ENCODE assay signal across 26 mouse cellular contexts in the genomic region with DNA sequence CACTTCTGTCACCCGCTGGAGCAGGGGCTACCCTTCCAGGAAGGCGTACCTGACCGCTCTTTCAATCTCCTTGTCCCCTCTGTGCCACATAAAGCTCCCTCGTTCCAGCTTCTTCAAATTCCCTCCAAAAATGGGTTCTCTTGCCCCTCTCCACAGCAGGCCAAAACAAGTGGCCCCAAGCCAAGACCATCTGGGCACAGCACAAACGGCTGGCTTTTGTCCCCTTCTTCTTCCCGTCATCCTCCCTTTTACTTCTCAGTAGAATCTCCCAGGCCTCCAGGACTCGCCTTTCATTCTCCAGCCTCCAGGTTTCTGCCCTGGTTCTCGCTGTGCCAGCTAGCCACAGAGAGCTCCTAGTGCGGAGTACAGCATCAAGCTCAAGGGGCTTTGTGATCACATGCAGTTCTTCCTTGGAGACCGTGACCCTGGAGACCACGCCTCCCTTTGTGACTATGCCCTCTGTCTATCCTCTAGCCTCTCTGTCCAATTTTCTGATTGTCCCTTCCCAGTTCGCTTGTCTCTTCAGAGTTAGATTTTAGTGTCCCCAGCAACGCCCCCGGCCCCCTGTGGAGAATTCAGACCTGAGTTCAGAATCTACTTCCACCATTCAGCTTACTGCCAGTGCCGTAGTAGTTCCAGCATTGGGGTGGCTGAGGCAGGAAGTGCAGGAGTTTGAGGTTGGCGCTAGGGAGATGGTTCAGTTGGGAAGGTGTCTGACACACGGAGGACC. TPM values are rescaled to one million over a fixed set of nuclear protein-coding genes. Genes with fewer than 3 reads are reported as not detected.
DNase-seq lines count a peak whose midpoint lies in the region; ATAC-seq lines count a peak whose summit lies in the region.
"Had no signal": no experiment of that assay in that cellular context is flagged by ENCODE, and none has a peak within 500 bp of the region (broad histone marks: within the 10 kb centered on the region; RNA-seq: fewer than 3 reads in every experiment).

No protein-coding gene starts in this region.

- in situ Hi-C loops in ES-E14 (cut with MboI; ENCODE audit: low sequenced_read_pairs in 2 of 2, unreplicated experiment in 2 of 2) = loop anchor here in 1 of 2 experiments (10.0 kb wide), 1 partner anchor 113 kb away; no protein-coding TSS in a partner anchor

- no peaks in the 10 kb centered on the region for H3K9me3 ChIP-seq in forebrain, embryonic 11.5 days (ENCODE audit: control insufficient read depth, low read length)
- no peaks in the 10 kb centered on the region for H3K9me3 ChIP-seq in forebrain, embryonic 12.5 days
- H3K9me3 ChIP-seq in midbrain, embryonic 11.5 days (ENCODE audit: control insufficient read depth, low read length) = no peaks in the 10 kb centered on the region
- no peaks in the 10 kb centered on the region for H3K9me3 ChIP-seq in midbrain, embryonic 15.5 days
- no peaks in the 10 kb centered on the region for H3K9me3 ChIP-seq in ES-E14 (ENCODE audit: control insufficient read depth, insufficient read depth, low read depth, low read length)
- H3K9me3 ChIP-seq in forebrain, embryonic 14.5 days (replicated peaks; ENCODE audit: control insufficient read depth, low read length) = no peaks in the 10 kb centered on the region
- H3K9me3 ChIP-seq: heart, embryonic 15.5 days; limb, embryonic 12.5 days; liver, embryonic 13.5 days; lung, embryonic 15.5 days; midbrain, embryonic 12.5 days had no signal

- H3K4me3 ChIP-seq in forebrain, embryonic 11.5 days (ENCODE audit: low read depth, low read length) = no peak overlapping the region
- H3K4me3 ChIP-seq in forebrain, embryonic 12.5 days (replicated peaks) = no peak overlapping the region
- H3K4me3 ChIP-seq in midbrain, embryonic 11.5 days (ENCODE audit: low read depth, low read length) = no peak overlapping the region
- no peak overlapping the region for H3K4me3 ChIP-seq in midbrain, embryonic 15.5 days
- H3K4me3 ChIP-seq in ES-E14 (ENCODE audit: insufficient read depth in 1 of 2, low read depth in 1 of 2, low read length in 2 of 2, poor library complexity in 1 of 2, severe bottlenecking in 1 of 2) = peak overlapping the region; percentile 1 to 36; a peak in 2 of 4 replicates
- H3K4me3 ChIP-seq in forebrain, embryonic 14.5 days (ENCODE audit: low read depth, low read length) = no peak overlapping the region
- H3K4me3 ChIP-seq: heart, embryonic 15.5 days; limb, embryonic 12.5 days; liver, embryonic 13.5 days; lung, embryonic 15.5 days; midbrain, embryonic 12.5 days had no signal

- no peaks in the 10 kb centered on the region for H3K36me3 ChIP-seq in forebrain, embryonic 11.5 days (ENCODE audit: control insufficient read depth, insufficient read depth, low read length)
- no peaks in the 10 kb centered on the region for H3K36me3 ChIP-seq in forebrain, embryonic 12.5 days (replicated peaks)
- no peaks in the 10 kb centered on the region for H3K36me3 ChIP-seq in midbrain, embryonic 11.5 days (ENCODE audit: control insufficient read depth, insufficient read depth, low read length)
- H3K36me3 ChIP-seq in midbrain, embryonic 15.5 days (replicated peaks) = no peaks in the 10 kb centered on the region
- H3K36me3 ChIP-seq in ES-E14 (ENCODE audit: control insufficient read depth, insufficient read depth, low read length, poor library complexity, severe bottlenecking) = no peaks in the 10 kb centered on the region
- no peaks in the 10 kb centered on the region for H3K36me3 ChIP-seq in forebrain, embryonic 14.5 days (ENCODE audit: control insufficient read depth, insufficient read depth, low read length)
- H3K36me3 ChIP-seq: heart, embryonic 15.5 days; limb, embryonic 12.5 days; liver, embryonic 13.5 days; lung, embryonic 15.5 days; midbrain, embryonic 12.5 days had no signal

- DNase-seq in forebrain, embryonic 11.5 days (ENCODE audit: low spot score) = no peak
- peak; percentile 76 for DNase-seq in midbrain, embryonic 11.5 days (ENCODE audit: low spot score, missing footprints)
- no peak for DNase-seq in ES-E14 (ENCODE audit: low read depth, low spot score)
- peak; percentile 20 for DNase-seq in forebrain, embryonic 14.5 days (ENCODE audit: low spot score)
- no peak for DNase-seq in right cerebral cortex, adult 2 months (ENCODE audit: low spot score in 2 of 2)
- no peak for DNase-seq in frontal cortex, postnatal 36 days (ENCODE audit: low spot score in 2 of 2)
- DNase-seq: adrenal gland, postnatal 14 days; B cell, adult 2 months; cerebellum, adult 11-12 months; gastrocnemius, postnatal 36 days; kidney, postnatal 4 days; liver, embryonic 13.5 days; lung, postnatal 4 days; thymus, postnatal 4 days had no signal

- peak overlapping the region; percentile 24; the same call in 1 of the 2 replicates for H3K9ac ChIP-seq in forebrain, embryonic 11.5 days (ENCODE audit: low read length)
- no peak overlapping the region for H3K9ac ChIP-seq in forebrain, embryonic 12.5 days
- H3K9ac ChIP-seq in midbrain, embryonic 11.5 days (ENCODE audit: low read length) = no peak overlapping the region
- no peak overlapping the region for H3K9ac ChIP-seq in midbrain, embryonic 15.5 days
- H3K9ac ChIP-seq in ES-E14 (ENCODE audit: insufficient read depth, low read depth, low read length, poor library complexity, severe bottlenecking) = no peak overlapping the region; the same call in 1 of the 2 replicates
- H3K9ac ChIP-seq in forebrain, embryonic 14.5 days (ENCODE audit: low read length) = no peak overlapping the region
- H3K9ac ChIP-seq: heart, embryonic 15.5 days; limb, embryonic 12.5 days; liver, embryonic 13.5 days; lung, embryonic 15.5 days; midbrain, embryonic 12.5 days had no signal

- H3K4me2 ChIP-seq in forebrain, embryonic 11.5 days (ENCODE audit: low read depth, low read length, severe bottlenecking) = no peak overlapping the region
- no peak overlapping the region for H3K4me2 ChIP-seq in forebrain, embryonic 12.5 days
- no peak overlapping the region for H3K4me2 ChIP-seq in midbrain, embryonic 11.5 days
- no peak overlapping the region for H3K4me2 ChIP-seq in midbrain, embryonic 15.5 days
- H3K4me2 ChIP-seq in forebrain, embryonic 14.5 days (ENCODE audit: low read length) = no peak overlapping the region
- H3K4me2 ChIP-seq: heart, embryonic 15.5 days; limb, embryonic 12.5 days; liver, embryonic 13.5 days; lung, embryonic 15.5 days; midbrain, embryonic 12.5 days had no signal

- ATAC-seq in forebrain, embryonic 11.5 days (replicated peaks; ENCODE audit: low FRiP score) = no peak
- no peak for ATAC-seq in forebrain, embryonic 12.5 days (ENCODE audit: low FRiP score)
- no peak for ATAC-seq in midbrain, embryonic 11.5 days (ENCODE audit: low FRiP score)
- no peak for ATAC-seq in midbrain, embryonic 15.5 days (replicated peaks)
- no peak for ATAC-seq in forebrain, embryonic 14.5 days
- ATAC-seq: intestine, embryonic 16.5 days; Patski had no signal

- WGBS in forebrain, embryonic 11.5 days = 73% methylated on average over 17 of the region's 17 CpGs
- WGBS in forebrain, embryonic 12.5 days = 74% methylated on average over 17 of the region's 17 CpGs
- 66% methylated on average over 17 of the region's 17 CpGs for WGBS in midbrain, embryonic 11.5 days
- 66% methylated on average over 17 of the region's 17 CpGs for WGBS in midbrain, embryonic 15.5 days
- 68% methylated on average over 17 of the region's 17 CpGs for WGBS in forebrain, embryonic 14.5 days

- H3K27ac ChIP-seq in forebrain, embryonic 11.5 days (ENCODE audit: low read depth, low read length) = no peak overlapping the region
- no peak overlapping the region for H3K27ac ChIP-seq in forebrain, embryonic 12.5 days
- no peak overlapping the region for H3K27ac ChIP-seq in midbrain, embryonic 11.5 days (ENCODE audit: low read depth, low read length)
- no peak overlapping the region for H3K27ac ChIP-seq in midbrain, embryonic 15.5 days
- no peak overlapping the region for H3K27ac ChIP-seq in ES-E14 (ENCODE audit: insufficient read depth, low read depth, low read length, poor library complexity, severe bottlenecking)
- no peak overlapping the region for H3K27ac ChIP-seq in forebrain, embryonic 14.5 days (ENCODE audit: low read depth, low read length)
- H3K27ac ChIP-seq: heart, embryonic 15.5 days; limb, embryonic 12.5 days; liver, embryonic 13.5 days; lung, embryonic 15.5 days; midbrain, embryonic 12.5 days had no signal

- H3K4me1 ChIP-seq in forebrain, embryonic 11.5 days (replicated peaks; ENCODE audit: control insufficient read depth, insufficient read depth, low read length) = no peaks in the 10 kb centered on the region
- peaks cover 7% of the 10 kb centered on the region for H3K4me1 ChIP-seq in forebrain, embryonic 12.5 days
- no peaks in the 10 kb centered on the region for H3K4me1 ChIP-seq in midbrain, embryonic 11.5 days (ENCODE audit: control insufficient read depth, insufficient read depth, low read length)
- peaks cover 2% of the 10 kb centered on the region; the same call in 1 of the 2 replicates for H3K4me1 ChIP-seq in midbrain, embryonic 15.5 days
- peaks cover 12 to 22% of the 10 kb centered on the region in 2 experiments; a peak in 3 of 4 replicates for H3K4me1 ChIP-seq in ES-E14 (ENCODE audit: control insufficient read depth in 2 of 2, insufficient read depth in 2 of 2, low read length in 2 of 2, poor library complexity in 1 of 2)
- H3K4me1 ChIP-seq in forebrain, embryonic 14.5 days (ENCODE audit: control insufficient read depth, insufficient read depth, low read length) = no peaks in the 10 kb centered on the region
- H3K4me1 ChIP-seq: lung, embryonic 15.5 days had no signal

- H3K27me3 ChIP-seq in forebrain, embryonic 11.5 days (ENCODE audit: control insufficient read depth, insufficient read depth, low read length) = no peaks in the 10 kb centered on the region
- H3K27me3 ChIP-seq in forebrain, embryonic 12.5 days = no peaks in the 10 kb centered on the region
- H3K27me3 ChIP-seq in midbrain, embryonic 11.5 days (ENCODE audit: control insufficient read depth, insufficient read depth, low read length) = no peaks in the 10 kb centered on the region
- no peaks in the 10 kb centered on the region for H3K27me3 ChIP-seq in midbrain, embryonic 15.5 days (replicated peaks)
- H3K27me3 ChIP-seq in forebrain, embryonic 14.5 days (replicated peaks; ENCODE audit: control insufficient read depth, insufficient read depth, low read length) = no peaks in the 10 kb centered on the region
- H3K27me3 ChIP-seq: heart, embryonic 15.5 days; limb, embryonic 12.5 days; liver, embryonic 13.5 days; lung, embryonic 15.5 days; midbrain, embryonic 12.5 days; Patski had no signal

RNA-seq across cellular contexts. Expression of a gene that starts 5.6 kb away (rescaled TPM):
- polyA plus RNA-seq in forebrain, embryonic 11.5 days (2014; fragmentation: Nextera tagmentation; extraction: Ambion mirVana) = 47.0 and 47.1 TPM in 2 replicates
- 38.6 and 44.2 TPM in 2 replicates for polyA plus RNA-seq in forebrain, embryonic 12.5 days (2016; fragmentation: Nextera tagmentation; extraction: Ambion mirVana)
- polyA plus RNA-seq in midbrain, embryonic 11.5 days (2014; fragmentation: Nextera tagmentation; extraction: Ambion mirVana) = 35.5 and 40.8 TPM in 2 replicates
- 35.8 and 39.3 TPM in 2 replicates for polyA plus RNA-seq in midbrain, embryonic 15.5 days (2015; fragmentation: Nextera tagmentation; extraction: Ambion mirVana)
- total RNA-seq in ES-E14 (2012; rRNA removed) = 47.9 and 57.7 TPM in 2 replicates
- 28.3 and 37.0 TPM in 2 replicates for polyA plus RNA-seq in forebrain, embryonic 14.5 days (2014; fragmentation: Nextera tagmentation; extraction: Ambion mirVana)

RNA-seq across cellular contexts. Expression of a gene that starts 7.4 kb away (rescaled TPM):
- not detected in 2 replicates for polyA plus RNA-seq in forebrain, embryonic 11.5 days (2014; fragmentation: Nextera tagmentation; extraction: Ambion mirVana)
- polyA plus RNA-seq in forebrain, embryonic 12.5 days (2016; fragmentation: Nextera tagmentation; extraction: Ambion mirVana) = not detected in 2 replicates
- polyA plus RNA-seq in midbrain, embryonic 11.5 days (2014; fragmentation: Nextera tagmentation; extraction: Ambion mirVana) = not detected in 2 replicates
- 2.3 TPM in 1 of 2 replicates, not detected in the other for polyA plus RNA-seq in midbrain, embryonic 15.5 days (2015; fragmentation: Nextera tagmentation; extraction: Ambion mirVana)
- not detected in 2 replicates for total RNA-seq in ES-E14 (2012; rRNA removed)
- polyA plus RNA-seq in forebrain, embryonic 14.5 days (2014; fragmentation: Nextera tagmentation; extraction: Ambion mirVana) = not detected in 2 replicates
- total RNA-seq: hematopoietic stem cell, adult 5-6 weeks had no signal
- polyA plus RNA-seq: embryonic facial prominence, embryonic 11.5 days; frontal cortex, adult 2 months; heart, embryonic 15.5 days; kidney, embryonic 14.5 days; liver, embryonic 13.5 days; lung, embryonic 15.5 days; Patski had no signal

RNA-seq across cellular contexts. Expression of a gene that starts 26.7 kb away (rescaled TPM):
- 139 and 144 TPM in 2 replicates for polyA plus RNA-seq in forebrain, embryonic 11.5 days (2014; fragmentation: Nextera tagmentation; extraction: Ambion mirVana)
- 132 and 142 TPM in 2 replicates for polyA plus RNA-seq in forebrain, embryonic 12.5 days (2016; fragmentation: Nextera tagmentation; extraction: Ambion mirVana)
- 137 and 144 TPM in 2 replicates for polyA plus RNA-seq in midbrain, embryonic 11.5 days (2014; fragmentation: Nextera tagmentation; extraction: Ambion mirVana)
- 120 and 121 TPM in 2 replicates for polyA plus RNA-seq in midbrain, embryonic 15.5 days (2015; fragmentation: Nextera tagmentation; extraction: Ambion mirVana)
- 208 and 250 TPM in 2 replicates for total RNA-seq in ES-E14 (2012; rRNA removed)
- polyA plus RNA-seq in forebrain, embryonic 14.5 days (2014; fragmentation: Nextera tagmentation; extraction: Ambion mirVana) = 133 and 140 TPM in 2 replicates

RNA-seq across cellular contexts. Expression of a gene that starts 35.9 kb away (rescaled TPM):
- polyA plus RNA-seq in forebrain, embryonic 11.5 days (2014; fragmentation: Nextera tagmentation; extraction: Ambion mirVana) = 69.1 and 69.4 TPM in 2 replicates
- 57.4 and 65.2 TPM in 2 replicates for polyA plus RNA-seq in forebrain, embryonic 12.5 days (2016; fragmentation: Nextera tagmentation; extraction: Ambion mirVana)
- polyA plus RNA-seq in midbrain, embryonic 11.5 days (2014; fragmentation: Nextera tagmentation; extraction: Ambion mirVana) = 70.9 and 75.4 TPM in 2 replicates
- 69.2 and 75.5 TPM in 2 replicates for polyA plus RNA-seq in midbrain, embryonic 15.5 days (2015; fragmentation: Nextera tagmentation; extraction: Ambion mirVana)
- total RNA-seq in ES-E14 (2012; rRNA removed) = 39.1 and 59.4 TPM in 2 replicates
- 71.1 and 78.0 TPM in 2 replicates for polyA plus RNA-seq in forebrain, embryonic 14.5 days (2014; fragmentation: Nextera tagmentation; extraction: Ambion mirVana)

RNA-seq across cellular contexts. Expression of a gene that starts 54.7 kb away (rescaled TPM):
- 8.8 and 9.2 TPM in 2 replicates for polyA plus RNA-seq in forebrain, embryonic 11.5 days (2014; fragmentation: Nextera tagmentation; extraction: Ambion mirVana)
- 8.6 and 9.6 TPM in 2 replicates for polyA plus RNA-seq in forebrain, embryonic 12.5 days (2016; fragmentation: Nextera tagmentation; extraction: Ambion mirVana)
- polyA plus RNA-seq in midbrain, embryonic 11.5 days (2014; fragmentation: Nextera tagmentation; extraction: Ambion mirVana) = 8.0 and 10.7 TPM in 2 replicates
- 15.5 and 16.3 TPM in 2 replicates for polyA plus RNA-seq in midbrain, embryonic 15.5 days (2015; fragmentation: Nextera tagmentation; extraction: Ambion mirVana)
- 7.9 and 8.5 TPM in 2 replicates for total RNA-seq in ES-E14 (2012; rRNA removed)
- polyA plus RNA-seq in forebrain, embryonic 14.5 days (2014; fragmentation: Nextera tagmentation; extraction: Ambion mirVana) = 11.7 and 12.5 TPM in 2 replicates
- total RNA-seq: hematopoietic stem cell, adult 5-6 weeks had no signal

Comparison
In these comparisons a context has a peak if more than half of its experiments do, and no peak if none do; other contexts are left out.
1. DNase-seq: peak in midbrain, embryonic 11.5 days (single experiment) and forebrain, embryonic 14.5 days (single experiment); none in forebrain, embryonic 11.5 days (single experiment), ES-E14 (single experiment), right cerebral cortex, adult 2 months (0 of 2) and frontal cortex, postnatal 36 days (0 of 2).
2. H3K4me3 ChIP-seq: peak in ES-E14 (2 of 2); none in forebrain, embryonic 11.5 days (single experiment), forebrain, embryonic 12.5 days (single experiment), midbrain, embryonic 11.5 days (single experiment), midbrain, embryonic 15.5 days (single experiment) and forebrain, embryonic 14.5 days (single experiment).